Mouse (Mus musculus): ENCODE results near the gene Ppib.

The Ppib gene

GRCm38 (mm10) chr9:66059583-66060307 is at the start of gene Ppib:
TSS of gene Ppib (plus strand) at chr9:66060222.
- in situ Hi-C loops (cut with MseI, MboI), result no loop called here

GRCm38 (mm10) chr9:66020601-66021000 is 39.4 kb upstream of the Ppib start:
- in situ Hi-C loops (cut with MseI, MboI), result no loop called here

GRCm38 (mm10) chr9:66038082-66038481 is 21.9 kb upstream of the Ppib start:
- in situ Hi-C loops (cut with MseI, MboI), result no loop called here

GRCm38 (mm10) chr9:66038581-66038980 is 21.4 kb upstream of the Ppib start:
- in situ Hi-C loops (cut with MseI, MboI), result no loop called here

- in situ Hi-C loops (cut with MseI, MboI), result no loop called here
These were observed 20.7 kb upstream of the Ppib start for GRCm38 (mm10) chr9:66039290-66039689.

- in situ Hi-C loops (cut with MseI, MboI), result no loop called here
These were observed 19.2 kb upstream of the Ppib start for GRCm38 (mm10) chr9:66040801-66041200.

GRCm38 (mm10) chr9:66042331-66042730 is 17.7 kb upstream of the Ppib start:
- in situ Hi-C loops (cut with MseI, MboI), result no loop called here

GRCm38 (mm10) chr9:66043241-66043640 is 16.8 kb upstream of the Ppib start:
- in situ Hi-C loops (cut with MseI, MboI), result no loop called here

- in situ Hi-C loops (cut with MseI, MboI), result no loop called here
These were observed 10.0 kb upstream of the Ppib start for GRCm38 (mm10) chr9:66049931-66050601.

- in situ Hi-C loops (cut with MseI, MboI), result no loop called here
These were observed 8.5 kb upstream of the Ppib start for GRCm38 (mm10) chr9:66051493-66051892.

- in situ Hi-C loops (cut with MseI, MboI), result no loop called here
These were observed 7.3 kb upstream of the Ppib start for GRCm38 (mm10) chr9:66052731-66053130.

- in situ Hi-C loops (cut with MseI, MboI), result no loop called here
These were observed 6.4 kb upstream of the Ppib start for GRCm38 (mm10) chr9:66053620-66054019.

- in situ Hi-C loops (cut with MseI, MboI), result no loop called here
These were observed 256 bp downstream of the Ppib start for GRCm38 (mm10) chr9:66060308-66060647.

- in situ Hi-C loops (cut with MseI, MboI), result no loop called here
These were observed 964 bp downstream of the Ppib start for GRCm38 (mm10) chr9:66060986-66061385.

GRCm38 (mm10) chr9:66061656-66062055 is 1.6 kb downstream of the Ppib start:
- in situ Hi-C loops (cut with MseI, MboI), result no loop called here

- in situ Hi-C loops (cut with MseI, MboI), result no loop called here
These were observed 3.4 kb downstream of the Ppib start for GRCm38 (mm10) chr9:66063446-66063845.

- in situ Hi-C loops (cut with MseI, MboI), result no loop called here
These were observed 4.3 kb downstream of the Ppib start for GRCm38 (mm10) chr9:66064316-66064715.

- in situ Hi-C loops (cut with MseI, MboI), result no loop called here
These were observed 6.8 kb downstream of the Ppib start for GRCm38 (mm10) chr9:66066791-66067190.

GRCm38 (mm10) chr9:66067542-66067941 is 7.5 kb downstream of the Ppib start:
- in situ Hi-C loops (cut with MseI, MboI), result no loop called here

GRCm38 (mm10) chr9:66068056-66068455 is 8.0 kb downstream of the Ppib start:
- in situ Hi-C loops (cut with MseI, MboI), result no loop called here

GRCm38 (mm10) chr9:66068971-66069391 is 9.0 kb downstream of the Ppib start:
- in situ Hi-C loops (cut with MseI, MboI), result no loop called here

GRCm38 (mm10) chr9:66069583-66069982 is 9.6 kb downstream of the Ppib start, which contains the start of gene Snx22:
TSS of gene Snx22 (minus strand) at chr9:66069719.
- in situ Hi-C loops (cut with MseI, MboI), result no loop called here

- in situ Hi-C loops (cut with MseI, MboI), result no loop called here
These were observed 10.1 kb downstream of the Ppib start for GRCm38 (mm10) chr9:66070151-66070550.

Measured in mouse trophoblast stem cell (cell line).